Comparison of ENCODE assay signal across 10 mouse cellular contexts in the genomic region with DNA sequence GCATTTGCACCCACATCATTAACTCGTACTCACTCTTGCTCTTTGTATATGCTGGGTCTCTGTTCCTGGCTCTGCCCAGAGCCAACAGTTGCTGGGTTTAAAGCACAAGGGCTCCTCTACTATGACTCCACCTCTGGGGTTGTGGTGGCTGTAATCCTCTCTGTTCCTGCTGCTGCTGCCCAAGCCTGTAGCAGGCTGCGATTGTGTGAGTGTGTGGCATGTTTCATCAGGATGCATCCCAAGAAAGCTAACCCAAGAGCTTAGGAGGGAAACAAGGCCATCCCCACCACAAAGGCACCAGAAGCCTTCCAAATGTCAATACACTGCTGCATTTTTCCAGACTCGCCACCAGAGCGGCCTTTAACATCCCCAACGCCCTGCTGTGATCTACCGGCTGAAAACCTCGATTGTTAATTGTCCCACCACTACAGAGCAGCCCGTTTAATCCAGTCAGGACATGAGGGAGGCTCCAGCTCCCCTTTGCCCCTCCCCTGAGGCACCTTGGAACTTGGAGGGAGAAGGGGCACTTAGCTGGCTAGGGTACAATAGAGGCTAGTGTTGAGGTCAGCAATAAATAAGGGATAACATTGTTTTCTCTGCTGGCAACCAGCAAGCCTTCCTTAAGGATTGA. TPM values are rescaled to one million over a fixed set of nuclear protein-coding genes. Genes with fewer than 3 reads are reported as not detected.
DNase-seq lines count a peak whose midpoint lies in the region; ATAC-seq and TF ChIP-seq lines count a peak whose summit lies in the region.
"Had no signal": no experiment of that assay in that cellular context is flagged by ENCODE, and none has a peak within 500 bp of the region (broad histone marks: within the 10 kb centered on the region; RNA-seq: fewer than 3 reads in every experiment).

No protein-coding gene starts in this region.

- 25% methylated on average over 8 of the region's 8 CpGs for WGBS in kidney, embryonic 14.5 days
- WGBS in hindbrain, embryonic 10.5 days = 12% methylated on average over 8 of the region's 8 CpGs
- WGBS in neural tube, embryonic 11.5 days = 13% methylated on average over 8 of the region's 8 CpGs

- no peak overlapping the region for H3K4me3 ChIP-seq in kidney, embryonic 14.5 days (ENCODE audit: low read length)
- no peak overlapping the region for H3K4me3 ChIP-seq in hindbrain, embryonic 10.5 days
- H3K4me3 ChIP-seq in neural tube, embryonic 11.5 days (ENCODE audit: low read depth, low read length) = no peak overlapping the region
- H3K4me3 ChIP-seq: liver, embryonic 13.5 days had no signal

- no peaks in the 10 kb centered on the region for H3K27me3 ChIP-seq in kidney, embryonic 14.5 days (ENCODE audit: control insufficient read depth, insufficient read depth, low read length)
- H3K27me3 ChIP-seq in hindbrain, embryonic 10.5 days (ENCODE audit: insufficient read depth, poor library complexity, severe bottlenecking) = peaks cover 81% of the 10 kb centered on the region
- no peaks in the 10 kb centered on the region for H3K27me3 ChIP-seq in neural tube, embryonic 11.5 days (ENCODE audit: control insufficient read depth, insufficient read depth, low read length)
- H3K27me3 ChIP-seq: liver, embryonic 13.5 days had no signal

- H3K4me1 ChIP-seq in kidney, embryonic 14.5 days (ENCODE audit: control insufficient read depth, insufficient read depth, low read length) = 0 out of 2 replicates have a peak, but pooled peaks cover 6% of the 10 kb centered on the region
- H3K4me1 ChIP-seq in hindbrain, embryonic 10.5 days (replicated peaks) = peaks cover 33% of the 10 kb centered on the region
- peaks cover 3% of the 10 kb centered on the region; the same call in 1 of the 2 replicates for H3K4me1 ChIP-seq in neural tube, embryonic 11.5 days (ENCODE audit: control insufficient read depth, insufficient read depth, low read length)
- H3K4me1 ChIP-seq: liver, embryonic 13.5 days had no signal

- DNase-seq in kidney, postnatal 4 days = no peak
- DNase-seq in brain, embryonic 14.5 days (ENCODE audit: low read depth) = peak; percentile 62
- no peak for DNase-seq in hindbrain, embryonic 10.5 days (ENCODE audit: low spot score)
- DNase-seq in neural tube, embryonic 11.5 days (ENCODE audit: low spot score) = peak; percentile 53
- no peak for DNase-seq in ovary, postnatal 14 days (ENCODE audit: low spot score)
- DNase-seq in B cell, adult 2 months = no peak
- DNase-seq in lung, postnatal 10 days = no peak
- DNase-seq: liver, embryonic 13.5 days had no signal

- no peak overlapping the region for H3K4me2 ChIP-seq in kidney, embryonic 14.5 days (replicated peaks; ENCODE audit: low read depth, low read length)
- H3K4me2 ChIP-seq in neural tube, embryonic 11.5 days (ENCODE audit: low read depth) = no peak overlapping the region
- H3K4me2 ChIP-seq: liver, embryonic 13.5 days had no signal

- no peaks in the 10 kb centered on the region for H3K9me3 ChIP-seq in kidney, embryonic 14.5 days (ENCODE audit: control insufficient read depth, low read length)
- H3K9me3 ChIP-seq in hindbrain, embryonic 10.5 days = no peaks in the 10 kb centered on the region
- no peaks in the 10 kb centered on the region for H3K9me3 ChIP-seq in neural tube, embryonic 11.5 days (ENCODE audit: control insufficient read depth, low read length)
- H3K9me3 ChIP-seq: liver, embryonic 13.5 days had no signal

- ATAC-seq in kidney, embryonic 14.5 days (ENCODE audit: low FRiP score, low TSS enrichment) = peak; percentile 60; the same call in 1 of the 2 replicates
- no peak for ATAC-seq in neural tube, embryonic 11.5 days (ENCODE audit: insufficient read depth, low FRiP score, low TSS enrichment)
- ATAC-seq: CD4-positive, CD25-positive, alpha-beta regulatory T cell, adult 4 months had no signal

- H3K9ac ChIP-seq in kidney, embryonic 14.5 days (ENCODE audit: low read depth, low read length) = no peak overlapping the region
- H3K9ac ChIP-seq in neural tube, embryonic 11.5 days (ENCODE audit: low read length) = no peak overlapping the region
- H3K9ac ChIP-seq: liver, embryonic 13.5 days had no signal

- H3K36me3 ChIP-seq in kidney, embryonic 14.5 days (ENCODE audit: control insufficient read depth, insufficient read depth, low read length) = no peaks in the 10 kb centered on the region
- H3K36me3 ChIP-seq in hindbrain, embryonic 10.5 days = peaks cover 41% of the 10 kb centered on the region
- peaks cover 8% of the 10 kb centered on the region for H3K36me3 ChIP-seq in neural tube, embryonic 11.5 days (ENCODE audit: control insufficient read depth, insufficient read depth, low read length)
- H3K36me3 ChIP-seq: liver, embryonic 13.5 days had no signal

- TF ChIP-seq CTCF in brain, embryonic 14.5 days (IDR thresholded peaks at IDR 0.05; ENCODE audit: borderline replicate concordance, extremely low read depth, insufficient read depth, insufficient read length) = 0 out of 2 replicates have a peak, but pooled peaks have one; percentile 13

- TF ChIP-seq POLR2A in brain, embryonic 14.5 days (IDR thresholded peaks at IDR 0.05; ENCODE audit: borderline replicate concordance, extremely low read depth, insufficient read depth, insufficient read length, poor library complexity, severe bottlenecking) = no peak

- no peak overlapping the region for H3K27ac ChIP-seq in kidney, embryonic 14.5 days (ENCODE audit: low read depth, low read length)
- peak overlapping the region; percentile 57; the same call in 1 of the 2 replicates for H3K27ac ChIP-seq in hindbrain, embryonic 10.5 days
- H3K27ac ChIP-seq in neural tube, embryonic 11.5 days (ENCODE audit: low read depth, low read length) = no peak overlapping the region
- H3K27ac ChIP-seq: liver, embryonic 13.5 days had no signal

RNA-seq across cellular contexts. Expression of gene Nrp2, which starts 40.1 kb away (rescaled TPM):
- polyA plus RNA-seq in kidney, embryonic 14.5 days (2014; fragmentation: Nextera tagmentation; extraction: Ambion mirVana) = 5.5 and 7.1 TPM in 2 replicates
- 53.3 and 66.5 TPM in 2 replicates for polyA plus RNA-seq in brain, embryonic 14.5 days (2012; rRNA removed)
- polyA plus RNA-seq in hindbrain, embryonic 10.5 days (2016; fragmentation: Nextera tagmentation; extraction: Ambion mirVana) = 21.8 and 23.1 TPM in 2 replicates
- 35.6 and 40.9 TPM in 2 replicates for polyA plus RNA-seq in neural tube, embryonic 11.5 days (2014; fragmentation: Nextera tagmentation; extraction: Ambion mirVana)

Comparison
In these comparisons a context has a peak if more than half of its experiments do, and no peak if none do; other contexts are left out.
1. DNase-seq: peak in brain, embryonic 14.5 days (single experiment) and neural tube, embryonic 11.5 days (single experiment); none in kidney, postnatal 4 days (0 of 2), hindbrain, embryonic 10.5 days (single experiment), ovary, postnatal 14 days (single experiment), B cell, adult 2 months (0 of 2) and lung, postnatal 10 days (single experiment).